Mouse (Mus musculus): Measurements from ENCODE around the gene Srrd. TPM values are rescaled to one million over a fixed set of nuclear protein-coding genes. Genes with fewer than 3 reads are reported as not detected.

Gene Srrd
- total and polyA plus RNA-seq, 3 experiments, result 36.5 to 49.3 TPM; not detected in 1

DNA sequence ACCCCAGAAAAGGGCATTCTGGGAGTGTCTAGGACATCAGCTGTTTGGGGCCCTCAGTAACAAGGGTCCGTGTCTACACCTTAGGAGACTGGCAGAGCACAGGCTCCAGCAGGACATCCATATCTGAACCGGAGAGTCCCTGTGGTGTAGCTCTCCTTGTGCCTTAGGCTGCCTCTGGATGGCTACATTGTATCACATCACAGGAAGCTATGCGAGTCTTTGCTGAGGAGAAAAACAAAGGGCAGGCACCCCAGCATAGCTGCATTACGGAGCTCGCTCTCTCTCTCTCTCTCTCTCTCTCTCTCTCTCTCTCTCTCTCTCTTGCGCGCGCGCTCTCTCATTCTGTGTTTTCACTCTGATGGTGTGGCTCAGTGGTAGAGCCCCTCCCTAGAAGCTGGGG lies 39.2 kb upstream of the Srrd start:
- Histone ChIP-seq H3K9me3 (replicated peaks; ENCODE audit: insufficient read depth, low read length) (no peaks in the 10 kb centered on the region), H3K9ac (ENCODE audit: control insufficient read depth, low read depth, low read length, poor library complexity, severe bottlenecking) (no peak overlapping the region), H3K27ac (ENCODE audit: control insufficient read depth, low read depth, low read length) (no peak overlapping the region), H3K4me3 (ENCODE audit: control insufficient read depth in 1 of 2, insufficient read depth in 1 of 2, low read depth in 2 of 2, low read length in 2 of 2) (no peak overlapping the region), H3K36me3 (ENCODE audit: control insufficient read depth in 1 of 2, insufficient read depth in 2 of 2, low read length in 2 of 2) (no peaks in the 10 kb centered on the region), H3K4me1 (ENCODE audit: control insufficient read depth in 1 of 2, insufficient read depth in 2 of 2, low read length in 2 of 2) (no peaks in the 10 kb centered on the region), H3K27me3 (ENCODE audit: control insufficient read depth in 1 of 2, insufficient read depth in 2 of 2, low read length in 2 of 2) (no peaks in the 10 kb centered on the region), H3K79me2 (ENCODE audit: control insufficient read depth, insufficient read depth, low read length, poor library complexity) (no peaks in the 10 kb centered on the region)
- no peak for DNase-seq (ENCODE audit: low read depth, low spot score)
- TF ChIP-seq POLR2AphosphoS2 (IDR thresholded peaks at IDR 0.05; ENCODE audit: low read length) (no peak), MYB (IDR thresholded peaks at IDR 0.05; ENCODE audit: low read depth, low read length) (no peak), GATA1 (IDR thresholded peaks at IDR 0.05; ENCODE audit: low read depth, low read length) (no peak), ZNF384 (IDR thresholded peaks at IDR 0.05; ENCODE audit: low read depth, low read length) (no peak), POLR2A (IDR thresholded peaks at IDR 0.05; ENCODE audit: control insufficient read depth in 1 of 2, insufficient read depth in 1 of 2, low read depth in 1 of 2, low read length in 2 of 2, poor library complexity in 1 of 2) (no peak), ZMIZ1 (IDR thresholded peaks at IDR 0.05; ENCODE audit: low read depth, low read length) (no peak), ELF1 (IDR thresholded peaks at IDR 0.05; ENCODE audit: low read depth, low read length) (no peak), KAT2A (conservative IDR thresholded peaks at IDR 0.05; ENCODE audit: low read depth, low read length) (no peak), HCFC1 (IDR thresholded peaks at IDR 0.05; ENCODE audit: low read depth, low read length) (no peak), USF1 (IDR thresholded peaks at IDR 0.05; ENCODE audit: low read depth, low read length) (no peak), SMC3 (IDR thresholded peaks at IDR 0.05; ENCODE audit: low read depth, low read length) (no peak), SIN3A (IDR thresholded peaks at IDR 0.05; ENCODE audit: low read length) (no peak)

GRCm38 (mm10) chr5:112381154-112381553 lies 38.3 kb upstream of the Srrd start:
- no peak overlapping the region for H3K9ac ChIP-seq (ENCODE audit: control insufficient read depth, low read depth, low read length, poor library complexity, severe bottlenecking)
- TF ChIP-seq BHLHE40 (IDR thresholded peaks at IDR 0.05; ENCODE audit: borderline replicate concordance, low read depth, low read length) (no peak), POLR2AphosphoS2 (IDR thresholded peaks at IDR 0.05; ENCODE audit: low read length) (no peak), TAL1 (IDR thresholded peaks at IDR 0.05; ENCODE audit: low read length) (no peak), KAT2A (conservative IDR thresholded peaks at IDR 0.05; ENCODE audit: low read depth, low read length) (no peak), ETS1 (IDR thresholded peaks at IDR 0.05; ENCODE audit: low read depth, low read length) (no peak), RAD21 (IDR thresholded peaks at IDR 0.05; ENCODE audit: low read depth, low read length) (no peak), SIN3A (IDR thresholded peaks at IDR 0.05; ENCODE audit: low read length) (no peak), E2F4 (IDR thresholded peaks at IDR 0.05; ENCODE audit: borderline replicate concordance, low read depth, low read length) (no peak), GATA1 (IDR thresholded peaks at IDR 0.05; ENCODE audit: low read depth, low read length) (no peak), EP300 (IDR thresholded peaks at IDR 0.05; ENCODE audit: low read depth in 1 of 2, low read length in 2 of 2) (no peak), CTCF (IDR thresholded peaks at IDR 0.05 in 2 of 3, conservative IDR thresholded peaks at IDR 0.05 in 1 of 3; ENCODE audit: control insufficient read depth in 1 of 3, insufficient read depth in 1 of 3, low read depth in 2 of 3, low read length in 3 of 3, poor library complexity in 1 of 3, severe bottlenecking in 1 of 3) (no peak), ZC3H11A (IDR thresholded peaks at IDR 0.05; ENCODE audit: low read depth, low read length) (no peak)
- H3K4me1 ChIP-seq (ENCODE audit: control insufficient read depth in 1 of 2, insufficient read depth in 2 of 2, low read length in 2 of 2), result no peaks in the 10 kb centered on the region
- no peaks in the 10 kb centered on the region for H3K79me2 ChIP-seq (ENCODE audit: control insufficient read depth, insufficient read depth, low read length, poor library complexity)
- H3K27ac ChIP-seq (ENCODE audit: control insufficient read depth, low read depth, low read length), result no peak overlapping the region
- no peaks in the 10 kb centered on the region for H3K36me3 ChIP-seq (ENCODE audit: control insufficient read depth in 1 of 2, insufficient read depth in 2 of 2, low read length in 2 of 2)
- H3K27me3 ChIP-seq (ENCODE audit: control insufficient read depth in 1 of 2, insufficient read depth in 2 of 2, low read length in 2 of 2), result no peaks in the 10 kb centered on the region
- no peak overlapping the region for H3K4me3 ChIP-seq (ENCODE audit: control insufficient read depth in 1 of 2, insufficient read depth in 1 of 2, low read depth in 2 of 2, low read length in 2 of 2)
- H3K9me3 ChIP-seq (replicated peaks; ENCODE audit: insufficient read depth, low read length), result no peaks in the 10 kb centered on the region
- DNase-seq (ENCODE audit: low read depth, low spot score), result no peak

Data from MEL (cell line).